Mouse (Mus musculus) heart, postnatal 36 days (tissue): ENCODE results near the gene Mgp. TPM values are rescaled to one million over a fixed set of nuclear protein-coding genes. Genes with fewer than 3 reads are reported as not detected.
A peak's percentile ranks its signal among the peaks of the same experiment; 100 is the strongest.
"Not testable (repeated sequence)": the region's sequence is repeated elsewhere in the genome, so short reads cannot be mapped to it uniquely, and the experiment has no call there.

Experiments
- DNase-seq, 2 experiments: peaks; one replicate each; pipeline ENCODE4 v3.0.0; 2021 to 2022
- intact Hi-C: fragments of 180-260 bp; cut with DNase I; formaldehyde crosslinking; loops from one replicate; pipeline ENCODE4 v1.15.1; 2025
- total RNA-seq, 2 experiments: library from RNA; stranded (reverse); gene quantifications; 2 replicates each; pipeline ENCODE4 v1.2.3; 2021

Gene Mgp
- total RNA-seq, 2 experiments from 2014 or later = 344 to 476 TPM

DNA sequence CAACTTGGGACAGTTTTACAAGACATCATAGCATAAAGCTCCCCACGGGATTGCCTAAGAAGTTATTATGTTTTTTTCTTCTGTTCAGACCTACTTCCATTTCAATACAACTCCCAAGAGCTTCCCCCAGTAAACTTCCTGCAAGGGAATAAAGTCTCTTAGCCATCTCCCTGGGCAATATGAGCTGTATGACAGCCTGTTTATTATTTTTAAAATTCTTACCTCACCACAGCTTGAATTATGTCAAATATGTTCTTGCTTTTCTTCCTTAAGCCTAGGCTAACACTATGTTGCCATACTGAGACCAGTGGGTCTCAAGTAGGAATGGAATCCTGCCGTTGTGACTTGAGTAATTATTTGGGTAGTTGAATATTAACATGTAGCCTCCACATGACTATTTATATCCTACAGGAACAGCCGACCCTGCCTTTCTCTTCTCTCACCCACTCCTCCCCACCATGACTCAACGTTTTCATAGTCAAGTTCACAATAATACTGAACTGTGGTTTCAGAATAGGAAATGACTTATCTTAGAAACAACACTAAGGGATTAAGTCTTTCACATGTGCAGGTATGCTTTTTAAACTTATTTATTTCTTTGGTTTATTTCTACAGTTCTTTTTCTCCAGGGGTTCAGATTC lies 24.9 kb upstream of the Mgp start:
- DNase-seq = no peak
- intact Hi-C loops = no loop called here

DNA sequence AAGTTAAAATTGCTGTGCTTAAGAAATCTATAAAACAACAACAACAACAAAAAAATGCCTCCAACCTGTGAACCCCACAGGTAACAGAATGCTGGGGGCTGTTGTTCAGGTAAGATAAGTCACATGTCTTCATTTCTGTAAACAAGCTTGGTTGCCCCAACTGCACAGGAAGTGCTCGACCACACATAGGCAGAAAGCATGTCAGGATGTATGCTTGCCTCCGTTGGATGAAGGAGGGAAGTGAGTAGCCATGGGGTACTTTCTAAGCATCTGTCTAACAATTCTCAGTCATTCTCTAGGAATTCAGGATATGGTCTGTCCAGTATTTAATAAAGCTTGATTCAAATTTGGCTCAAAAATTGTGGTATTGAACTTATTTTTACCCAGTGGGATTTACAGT lies 23.3 kb upstream of the Mgp start:
- intact Hi-C loops = no loop called here
- DNase-seq = no peak

DNA sequence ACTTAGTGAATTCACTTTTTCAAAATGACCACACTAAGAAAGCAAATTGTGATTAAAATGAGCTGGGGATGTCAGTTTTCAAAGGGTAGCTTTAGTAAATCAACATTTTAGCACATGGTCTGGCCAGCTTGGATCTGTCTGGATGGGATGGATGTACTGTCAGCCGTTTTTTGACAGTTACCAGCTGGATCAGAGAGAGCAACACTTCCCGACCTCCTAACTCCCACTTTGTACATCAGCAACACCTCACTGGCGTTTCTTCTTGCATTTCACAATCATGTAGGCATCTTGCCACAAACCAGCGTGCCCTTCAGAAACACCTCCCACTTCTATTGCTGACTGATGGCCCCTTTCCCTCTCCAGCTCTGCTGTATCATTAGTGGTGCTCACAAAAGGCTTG lies 22.6 kb upstream of the Mgp start:
- peak in 1 of 2 experiments; percentile 45 for DNase-seq
- intact Hi-C loops = no loop called here

DNA sequence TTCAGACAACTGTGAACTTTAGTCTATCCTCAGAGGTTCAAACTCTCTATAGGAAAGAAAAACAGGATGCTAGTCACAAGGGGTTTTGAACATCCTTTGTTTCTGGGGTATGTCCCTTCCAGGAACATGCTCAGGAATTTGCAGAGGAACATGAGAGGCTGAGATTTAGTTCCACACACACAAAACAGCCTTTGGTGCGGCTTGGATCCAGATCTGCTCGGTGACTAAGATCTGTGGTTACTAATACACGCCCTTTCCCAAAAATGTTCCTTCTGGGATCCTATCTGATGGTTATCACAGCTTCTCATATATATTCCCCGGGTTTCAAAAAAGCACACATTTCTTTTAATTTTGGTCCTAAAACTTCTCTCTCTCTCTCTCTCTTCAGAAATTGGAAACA lies 22.2 kb upstream of the Mgp start:
- no peak for DNase-seq
- intact Hi-C loops = no loop called here

DNA sequence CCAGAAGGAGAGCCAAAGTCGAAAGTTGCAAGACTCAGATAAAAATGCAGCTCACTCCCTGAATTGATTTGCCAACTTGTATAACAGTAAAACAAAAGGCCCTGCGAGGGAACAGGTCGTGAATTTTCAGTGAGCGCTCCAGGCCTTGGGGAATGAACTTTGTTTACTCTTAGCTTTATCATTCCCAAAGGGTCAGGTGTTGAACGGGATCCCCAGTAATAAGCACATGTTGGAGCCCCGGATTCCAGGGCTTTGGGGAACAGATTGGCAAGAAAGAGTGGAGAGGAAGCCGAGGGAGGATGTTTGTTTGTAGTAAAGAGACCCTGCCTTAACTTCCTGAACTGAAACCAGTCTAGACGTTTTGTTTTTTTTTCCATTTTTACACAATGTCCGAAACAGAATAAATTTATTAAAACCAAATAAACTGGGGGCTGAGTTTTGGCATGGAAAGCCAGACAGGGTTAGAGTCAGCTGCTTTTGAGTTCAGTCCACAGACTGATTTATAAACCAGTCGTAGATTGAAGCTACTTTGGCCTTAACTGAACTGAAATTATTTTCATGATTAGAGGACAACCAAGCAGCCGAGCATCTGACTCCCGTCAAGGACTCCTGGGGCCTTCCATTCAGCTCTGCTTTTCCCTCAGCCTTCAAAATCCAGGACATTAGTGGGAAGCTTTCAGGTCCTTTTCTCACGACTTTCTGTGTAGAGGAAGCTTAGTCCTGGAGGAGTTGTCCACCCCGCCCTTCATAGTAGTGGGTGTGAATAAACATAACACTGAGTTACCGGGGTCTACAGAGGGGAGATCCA lies 19.1 kb upstream of the Mgp start:
- intact Hi-C loops = no loop called here
- peak in 1 of 2 experiments; percentile 49 for DNase-seq

DNA sequence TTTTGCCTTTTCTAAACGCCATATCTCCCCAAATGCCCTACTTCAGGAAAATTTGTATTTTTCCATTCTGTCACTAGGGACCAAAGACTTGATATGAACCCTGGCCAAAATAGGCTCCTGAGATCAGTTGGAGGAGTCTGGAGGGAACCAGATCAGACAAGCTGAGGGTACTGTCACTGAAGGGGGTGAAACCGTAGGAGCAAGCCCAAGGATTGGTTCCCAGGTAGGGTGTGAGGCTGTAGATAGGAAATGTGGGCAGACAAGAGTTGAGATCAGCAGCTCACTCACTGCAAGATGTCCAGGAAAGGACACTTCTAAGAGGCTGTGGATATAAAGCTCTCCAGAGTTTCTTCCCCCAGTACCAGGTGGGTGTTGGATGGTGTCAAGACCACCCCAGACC lies 16.4 kb upstream of the Mgp start:
- intact Hi-C loops = no loop called here
- DNase-seq = no peak

DNA sequence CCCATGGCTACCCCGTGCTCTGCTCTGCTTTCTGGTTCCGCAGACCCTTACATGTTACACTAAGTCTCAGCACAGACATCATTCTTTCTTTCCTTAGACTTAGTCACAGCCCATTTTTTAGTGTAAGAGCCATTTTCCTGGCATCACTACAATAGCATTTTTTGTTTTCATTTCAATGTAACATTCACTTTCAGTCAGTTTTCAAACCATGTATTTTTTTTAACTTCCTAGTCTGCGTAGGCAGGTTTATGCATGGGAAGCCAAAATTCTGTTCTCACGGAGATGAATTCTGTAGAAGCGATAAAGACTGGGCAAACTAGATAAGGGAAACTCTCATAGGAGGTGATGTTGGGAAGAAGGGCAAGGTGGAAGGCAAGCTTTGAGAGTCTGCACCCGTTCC lies 13.9 kb upstream of the Mgp start:
- no peak for DNase-seq
- intact Hi-C loops = no loop called here

DNA sequence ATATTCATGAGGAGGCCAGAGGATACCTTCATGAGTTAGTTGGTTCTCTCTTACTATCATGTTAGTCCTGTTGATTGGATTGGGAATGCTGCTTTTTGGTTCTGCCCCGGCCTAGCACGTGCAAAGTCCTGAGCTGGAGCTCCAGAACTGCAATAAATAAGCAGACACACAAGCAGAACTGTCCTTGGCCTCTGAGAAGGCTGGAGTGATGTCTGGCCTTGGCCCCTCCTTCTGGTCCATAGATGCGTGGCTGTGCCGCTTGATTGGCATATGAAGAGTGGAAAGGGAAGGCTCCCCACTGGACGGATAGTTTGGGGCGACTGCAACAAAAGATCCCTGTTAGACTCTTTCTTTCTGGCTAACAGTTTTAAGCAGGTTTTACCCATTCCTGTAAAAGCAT lies 13.4 kb upstream of the Mgp start:
- DNase-seq = no peak
- intact Hi-C loops = no loop called here

DNA sequence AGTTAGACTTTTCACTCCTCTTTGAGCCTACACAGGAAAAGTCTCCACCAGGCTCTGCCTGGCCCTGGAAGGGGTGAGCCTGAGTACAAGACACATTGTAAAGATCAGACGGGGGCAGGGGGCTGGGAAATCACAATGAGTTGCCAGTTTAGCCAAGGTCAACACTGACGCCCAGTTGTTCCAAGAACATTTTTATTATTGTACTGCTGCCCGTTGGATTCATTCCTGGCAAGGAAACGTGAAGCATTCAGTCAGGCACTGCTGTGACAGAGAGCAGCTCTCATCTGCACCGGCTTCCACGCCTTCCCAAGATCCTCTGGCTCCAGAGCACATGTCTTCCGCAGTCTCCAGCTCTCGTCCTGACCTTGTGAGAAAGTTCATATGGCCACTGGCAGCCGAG lies 12.2 kb upstream of the Mgp start:
- intact Hi-C loops = no loop called here
- peak; percentile 66 to 75 for DNase-seq

DNA sequence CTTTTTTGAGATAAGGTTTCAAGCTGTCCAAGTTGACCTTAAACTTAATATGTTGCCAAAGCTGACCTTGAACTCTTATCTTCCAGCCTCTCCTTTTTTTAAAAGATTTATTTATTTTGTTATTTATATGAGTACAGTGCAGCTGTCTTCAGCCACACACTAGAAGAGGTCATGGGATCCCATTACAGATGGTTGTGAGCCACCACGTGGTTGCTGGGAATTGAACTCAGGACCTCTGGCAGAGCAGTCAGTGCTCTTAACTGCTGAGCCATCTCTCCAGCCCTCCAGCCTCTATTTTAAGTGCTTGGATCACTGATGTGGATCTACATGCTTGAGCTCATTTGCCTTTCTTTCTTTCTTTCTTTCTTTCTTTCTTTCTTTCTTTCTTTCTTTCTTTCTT lies 9.1 kb upstream of the Mgp start:
- intact Hi-C loops, DNase-seq: not testable (repeated sequence)

DNA sequence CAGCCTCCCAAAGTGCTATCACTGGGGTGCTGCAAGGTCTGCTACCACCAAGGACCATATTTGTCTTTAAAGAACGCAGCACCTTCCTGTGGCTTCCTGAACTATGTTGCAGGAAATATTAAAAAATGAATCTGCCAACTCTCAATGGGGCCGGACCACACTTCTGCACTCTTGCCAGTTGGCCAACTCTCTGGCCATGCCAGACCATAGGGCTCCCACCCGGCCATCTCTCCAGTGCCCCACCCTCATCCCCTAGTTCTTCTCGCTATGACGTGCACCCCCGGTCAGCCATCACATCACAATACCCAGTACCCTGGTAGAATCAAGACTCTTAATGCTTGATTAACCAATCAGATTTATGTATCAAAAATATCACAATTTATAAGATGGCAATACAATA lies 8.3 kb upstream of the Mgp start:
- intact Hi-C loops = no loop called here
- no peak for DNase-seq

DNA sequence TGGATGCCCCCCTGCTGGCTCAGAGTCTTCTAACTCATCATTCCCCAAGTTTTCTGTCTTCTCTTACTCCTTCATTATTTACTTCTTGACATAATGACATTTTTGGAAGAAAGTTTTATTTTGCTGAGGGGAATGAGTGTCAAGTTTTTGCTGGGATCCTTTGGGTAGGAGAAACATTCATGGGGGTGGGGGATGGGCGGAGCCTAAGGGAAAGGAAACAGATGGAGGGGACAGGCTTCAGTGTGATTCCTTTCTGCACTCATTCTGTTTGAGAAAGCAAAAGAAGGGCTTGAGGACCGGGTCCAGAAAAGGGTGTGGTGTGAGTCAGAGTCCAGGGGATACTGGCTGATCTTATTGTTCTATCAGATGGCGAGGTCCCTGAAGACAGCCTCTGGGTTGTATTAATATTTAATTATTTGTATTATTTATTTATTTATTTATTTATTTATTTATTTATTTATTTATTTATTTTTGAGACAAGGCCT lies 7.8 kb upstream of the Mgp start:
- DNase-seq = no peak
- intact Hi-C loops = no loop called here

DNA sequence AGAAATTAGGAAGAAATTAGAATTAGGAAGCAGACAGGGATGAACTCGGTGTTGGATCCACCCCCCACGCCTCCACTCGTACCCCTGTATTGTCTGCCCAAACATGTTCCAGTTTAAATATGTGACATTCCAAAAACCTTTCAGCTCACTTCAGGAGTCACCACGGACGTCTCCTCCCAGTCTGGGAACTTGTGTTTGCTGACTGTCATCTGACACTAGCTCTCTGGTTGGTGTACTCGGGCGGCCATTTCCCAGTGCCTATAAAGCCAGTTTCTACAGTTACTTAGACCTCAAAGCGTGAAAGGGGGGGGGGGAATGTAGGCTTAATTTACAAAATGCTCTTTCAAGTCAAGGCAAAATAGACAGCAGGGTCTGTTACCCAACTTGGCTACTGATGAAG lies 6.1 kb upstream of the Mgp start:
- no peak for DNase-seq
- intact Hi-C loops = no loop called here

DNA sequence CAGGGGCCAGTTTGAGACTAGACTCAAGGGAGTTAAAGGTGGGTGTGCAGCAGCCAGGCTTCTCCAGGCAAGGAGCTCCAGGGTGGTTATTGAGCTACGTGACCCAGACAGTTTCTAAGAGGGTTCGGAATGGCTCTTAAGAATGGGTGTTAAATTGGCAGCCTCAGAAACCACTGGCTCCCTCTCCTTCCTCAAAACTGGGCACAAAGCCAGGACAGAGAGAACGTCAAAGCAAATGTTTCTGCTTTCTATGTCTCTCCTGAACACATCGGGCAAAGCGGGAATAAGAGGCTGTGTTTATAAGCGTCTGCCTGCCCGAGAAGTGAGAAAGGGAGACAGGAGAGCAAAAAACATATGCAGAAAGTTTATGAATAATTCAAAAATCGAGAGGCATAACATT lies 1.0 kb downstream of the Mgp start:
- intact Hi-C loops = no loop called here
- DNase-seq = peak; percentile 35 to 44

DNA sequence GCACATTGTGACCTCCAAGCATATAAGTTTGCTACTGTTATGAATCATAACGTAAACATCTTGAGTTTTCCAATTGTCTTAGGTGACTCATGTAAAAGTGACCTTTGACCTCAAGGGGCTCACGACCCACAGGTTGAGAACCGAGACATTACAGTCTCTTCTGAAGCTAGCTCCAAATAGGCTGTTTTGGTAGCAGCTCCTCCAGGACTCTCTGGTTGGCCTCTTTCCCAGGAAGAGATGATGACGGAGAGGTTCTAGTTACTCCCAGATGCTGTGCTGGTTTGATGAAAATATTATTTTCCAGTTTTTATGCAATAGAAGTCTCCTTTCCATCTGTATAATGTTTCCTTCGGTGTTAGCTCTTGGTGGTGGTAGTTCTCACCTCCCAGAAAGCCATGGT lies 6.7 kb downstream of the Mgp start:
- intact Hi-C loops = loop anchor here (10.0 kb wide), 1 partner anchor 326 kb away; no protein-coding TSS in a partner anchor
- DNase-seq = no peak

DNA sequence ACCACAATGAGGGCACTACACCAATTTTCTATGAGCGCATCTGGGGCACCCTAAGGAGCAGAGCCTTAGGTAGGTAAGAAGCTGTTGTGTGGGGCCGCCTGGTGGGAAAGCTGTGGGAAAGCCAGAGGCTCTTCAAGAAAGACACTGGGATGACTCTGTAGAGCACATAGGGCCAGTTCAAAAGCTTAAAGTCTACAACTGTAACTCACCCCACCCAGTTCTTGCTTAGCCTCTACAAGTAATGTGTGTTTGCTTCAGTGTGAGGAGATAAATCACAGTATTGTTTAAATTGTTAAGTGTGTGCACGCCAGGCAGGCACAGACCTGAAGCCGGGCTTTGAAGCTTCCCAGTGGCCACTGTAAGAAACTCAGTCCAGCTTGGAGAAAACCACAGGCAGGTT lies 9.5 kb downstream of the Mgp start:
- intact Hi-C loops = loop anchor here (10.0 kb wide), 1 partner anchor 329 kb away; no protein-coding TSS in a partner anchor
- DNase-seq = no peak

DNA sequence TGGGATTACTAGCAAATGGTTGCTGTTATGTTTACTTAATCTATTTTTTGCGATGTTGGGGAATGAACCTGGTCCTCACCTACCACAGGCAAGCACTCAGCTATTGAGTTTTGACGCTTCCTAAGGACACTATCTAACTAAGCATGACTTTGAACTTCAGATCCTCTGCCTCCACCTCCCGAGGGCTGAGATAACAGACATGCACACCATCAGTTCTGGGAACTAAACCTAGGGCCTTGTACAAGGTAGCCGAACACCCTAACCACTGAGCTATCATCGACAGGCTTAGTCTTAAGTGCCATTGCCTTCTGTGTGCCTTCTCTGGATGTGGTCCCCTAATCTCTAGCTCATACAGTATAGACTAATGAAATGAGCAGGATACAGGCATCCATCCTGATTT lies 10.3 kb downstream of the Mgp start:
- no peak for DNase-seq
- intact Hi-C loops = loop anchor here (10.0 kb wide), 1 partner anchor 329 kb away; no protein-coding TSS in a partner anchor

DNA sequence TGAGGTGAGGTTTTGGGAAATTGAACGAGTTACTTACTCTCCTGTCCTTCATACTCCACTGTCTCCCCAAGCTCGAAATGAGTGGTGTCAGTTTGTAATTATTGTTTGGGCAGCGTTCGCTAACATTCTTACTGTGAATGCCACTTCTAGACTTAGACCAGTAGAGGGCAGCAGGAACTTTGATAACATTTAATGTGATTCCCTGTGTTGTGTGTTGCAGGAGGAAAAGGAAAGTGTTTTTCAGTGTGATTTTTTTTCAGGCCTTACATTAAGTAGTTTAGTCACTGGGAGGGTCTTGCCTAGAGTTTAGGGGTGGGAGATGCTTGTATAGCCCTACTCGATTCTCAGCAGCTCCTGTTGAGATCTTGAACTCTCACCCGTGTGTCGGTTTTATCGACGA lies 14.6 kb downstream of the Mgp start:
- DNase-seq = peak; percentile 25 to 35
- intact Hi-C loops = loop anchor here (1.0 to 10.0 kb wide), 4 partner anchors 59 to 334 kb away; no protein-coding TSS in a partner anchor

DNA sequence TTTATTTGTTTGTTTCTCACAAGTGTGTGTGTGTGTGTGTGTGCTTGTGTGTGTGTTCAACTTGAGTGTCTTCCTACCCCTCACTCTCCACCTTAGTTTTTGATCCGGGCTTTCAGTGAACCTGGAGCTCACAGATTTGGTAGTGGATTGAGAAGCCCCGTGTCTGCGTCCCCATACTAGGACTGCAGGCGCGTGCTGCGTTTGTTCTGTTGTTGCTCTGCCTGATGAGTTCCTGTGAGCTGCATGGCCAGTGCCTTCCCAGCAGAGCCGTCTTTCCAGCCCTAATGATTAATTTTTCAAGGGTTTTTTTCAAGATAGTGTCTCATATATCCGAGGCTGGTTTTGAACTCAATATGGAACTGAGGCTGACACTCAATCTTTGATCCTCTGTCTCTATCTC lies 17.2 kb downstream of the Mgp start:
- intact Hi-C loops = no loop called here
- no peak for DNase-seq

DNA sequence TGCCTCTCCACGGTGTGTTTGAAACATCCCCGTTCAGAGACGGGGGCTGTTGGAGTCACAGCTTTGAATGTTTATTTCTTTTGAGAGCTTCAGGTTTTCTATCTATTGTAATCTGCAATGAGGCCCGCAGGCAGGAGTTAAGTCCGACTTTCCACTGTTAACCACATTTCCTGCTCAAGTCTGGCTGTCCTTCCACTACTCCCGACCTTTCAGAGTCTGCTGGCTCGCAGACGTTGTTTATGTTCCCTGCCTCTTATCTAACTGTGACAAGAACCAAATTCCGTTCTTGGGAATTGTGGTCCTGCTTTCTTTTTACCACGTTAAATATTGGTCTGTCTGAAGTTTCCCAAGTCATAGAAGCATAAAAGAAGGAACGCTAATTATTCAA lies 17.8 kb downstream of the Mgp start:
- peak in 1 of 2 experiments; percentile 40 for DNase-seq
- intact Hi-C loops = no loop called here

DNA sequence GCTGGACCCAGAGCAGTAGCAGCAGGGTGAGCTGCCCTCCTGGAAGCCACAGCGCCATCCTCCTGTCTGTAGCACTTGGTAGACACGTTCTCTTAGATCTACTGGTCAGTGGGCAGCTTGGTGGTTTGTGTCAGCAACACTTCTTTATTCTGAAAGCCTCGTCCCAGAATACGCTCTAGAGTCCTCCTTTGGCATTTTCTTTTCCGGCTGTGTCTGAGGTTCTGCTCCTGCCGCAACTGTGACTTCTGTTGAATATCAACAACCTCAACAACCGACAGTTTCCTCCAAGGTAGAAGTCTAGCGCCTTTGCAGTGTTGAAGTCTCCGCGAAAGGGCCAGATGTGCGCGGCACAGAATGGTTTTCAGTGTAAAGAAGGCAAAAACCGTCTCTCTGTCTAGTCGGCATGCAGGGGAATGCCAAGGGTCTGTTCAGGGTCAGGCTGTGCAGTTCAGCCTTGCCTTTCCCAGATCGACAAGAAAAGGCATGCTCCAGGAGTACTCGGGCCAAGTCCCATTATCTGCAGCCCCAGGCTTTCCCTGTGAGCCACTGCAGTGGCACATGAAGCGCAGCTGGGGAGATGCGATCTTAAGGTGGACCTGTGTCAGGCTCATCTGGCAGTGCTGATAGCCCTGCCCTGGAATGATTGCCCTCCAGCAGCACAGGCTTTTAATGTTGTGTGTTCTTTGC lies 18.3 kb downstream of the Mgp start, which contains the start of gene Art4:
Gene Art4, minus strand, starts transcription at position 548 of the 687 bp plus-strand sequence.
- peak; percentile 50 to 67 for DNase-seq
- intact Hi-C loops = no loop called here
